Mouse (Mus musculus): ENCODE measurements around the gene Plscr2. TPM values are rescaled to one million over a fixed set of nuclear protein-coding genes. Genes with fewer than 3 reads are reported as not detected.

Plscr2 gene
- polyA plus RNA-seq, 1 experiment from 2014 or later, result 0.55 TPM

Small RNAs within 50 kb of the gene (microRNA-seq; reads per million reads assigned to microRNA genes)
- not detected for gene Mir6386 (ENCODE audit: borderline number of aligned reads)

Other genes with a start within 250 kb of the Plscr2 start
- gene Plscr5, start 82.7 kb upstream of the Plscr2 start, polyA plus RNA-seq (2014; fragmentation: Nextera tagmentation; extraction: Ambion mirVana), result not detected in 2 replicates
- 35.4 and 36.9 TPM in 2 replicates for gene Plscr1, start 25.9 kb upstream of the Plscr2 start, polyA plus RNA-seq (2014; fragmentation: Nextera tagmentation; extraction: Ambion mirVana)
- gene 1700057G04Rik, start 33.8 kb downstream of the Plscr2 start, polyA plus RNA-seq (2014; fragmentation: Nextera tagmentation; extraction: Ambion mirVana), result not detected in 2 replicates
- 0.71 and 0.77 TPM in 2 replicates for gene Plscr4, start 181.8 kb downstream of the Plscr2 start, polyA plus RNA-seq (2014; fragmentation: Nextera tagmentation; extraction: Ambion mirVana)

Data from liver, embryonic 11.5 days (tissue).